Mouse (Mus musculus) cerebellum, adult 9-10 months (tissue): ENCODE data around the gene Tsc22d4.

Experiments
- DNase-seq: peaks from one replicate; pipeline ENCODE4 v3.0.0; 2022

Tsc22d4 gene

GRCm38 (mm10) chr5:137768475-137768874 lies 22.9 kb downstream of the Tsc22d4 start:
- no peak for DNase-seq

GRCm38 (mm10) chr5:137770709-137771108 lies 25.2 kb downstream of the Tsc22d4 start:
- no peak for DNase-seq

GRCm38 (mm10) chr5:137772755-137773154 lies 27.2 kb downstream of the Tsc22d4 start:
- DNase-seq, result no peak

GRCm38 (mm10) chr5:137775587-137776290 lies 30.2 kb downstream of the Tsc22d4 start:
- no peak for DNase-seq

- no peak for DNase-seq
These were observed 30.9 kb downstream of the Tsc22d4 start for GRCm38 (mm10) chr5:137776408-137776918.

- DNase-seq, result peak; percentile 44
These were observed 31.8 kb downstream of the Tsc22d4 start for GRCm38 (mm10) chr5:137777267-137777845.

- DNase-seq, result peak; percentile 96
These were observed 33.1 kb downstream of the Tsc22d4 start, which contains the start of gene Ppp1r35 for GRCm38 (mm10) chr5:137778635-137779034. Gene Ppp1r35, plus strand, starts transcription at chr5:137778849.

GRCm38 (mm10) chr5:137779053-137779933 lies 33.8 kb downstream of the Tsc22d4 start:
- DNase-seq, result peak; percentile 58

- peak; percentile 43 for DNase-seq
These were observed 36.1 kb downstream of the Tsc22d4 start for GRCm38 (mm10) chr5:137781661-137782060.

- DNase-seq, result peak; percentile 51
These were observed 37.4 kb downstream of the Tsc22d4 start for GRCm38 (mm10) chr5:137782776-137783522.

GRCm38 (mm10) chr5:137783901-137784540 lies 38.5 kb downstream of the Tsc22d4 start:
- DNase-seq, result no peak

- peak; percentile 67 for DNase-seq
These were observed 39.0 kb downstream of the Tsc22d4 start for GRCm38 (mm10) chr5:137784546-137784945.

- peak; percentile 82 for DNase-seq
These were observed 39.9 kb downstream of the Tsc22d4 start for GRCm38 (mm10) chr5:137785164-137786031.

- DNase-seq, result peak; percentile 100
These were observed 40.8 kb downstream of the Tsc22d4 start for GRCm38 (mm10) chr5:137786109-137786942.

- DNase-seq, result peak; percentile 96
These were observed 41.8 kb downstream of the Tsc22d4 start, which contains the start of the genes Mepce and Zcwpw1 for GRCm38 (mm10) chr5:137787151-137787928. Gene Mepce, minus strand, starts transcription at chr5:137787655. Gene Zcwpw1, plus strand, starts transcription at chr5:137787798.

GRCm38 (mm10) chr5:137788171-137788570 lies 42.6 kb downstream of the Tsc22d4 start:
- peak; percentile 80 for DNase-seq

GRCm38 (mm10) chr5:137788946-137789531 lies 43.5 kb downstream of the Tsc22d4 start:
- DNase-seq, result peak; percentile 59

GRCm38 (mm10) chr5:137791553-137791952 lies 46.0 kb downstream of the Tsc22d4 start:
- no peak for DNase-seq

- DNase-seq, result no peak
These were observed 51.1 kb downstream of the Tsc22d4 start for GRCm38 (mm10) chr5:137796606-137797005.
